Mouse (Mus musculus): ENCODE measurements around the gene Thra. TPM values are rescaled to one million over a fixed set of nuclear protein-coding genes. Genes with fewer than 3 reads are reported as not detected.
A peak's percentile ranks its signal among the peaks of the same experiment; 100 is the strongest.

Gene Thra
- polyA plus RNA-seq, 1 experiment from 2014 or later, result 9.8 TPM

GRCm38 (mm10) chr11:98783236-98783696 is 42.8 kb downstream of the Thra start:
- Histone ChIP-seq H3K27ac (peak overlapping the region; percentile 86), H3K36me3 (ENCODE audit: inconsistent target) (no peaks in the 10 kb centered on the region), H3K79me2 (ENCODE audit: inconsistent target) (no peaks in the 10 kb centered on the region), H3K4me3 (ENCODE audit: inconsistent target) (no peak overlapping the region)
- 0% methylated on average over 20 of the region's 20 CpGs for WGBS (ENCODE audit: missing documents)

- Histone ChIP-seq H3K79me2 (ENCODE audit: inconsistent target) (no peaks in the 10 kb centered on the region), H3K4me3 (ENCODE audit: inconsistent target) (no peak overlapping the region), H3K27ac (peak overlapping the region; percentile 46), H3K36me3 (ENCODE audit: inconsistent target) (no peaks in the 10 kb centered on the region)
- WGBS (ENCODE audit: missing documents), result 90% methylated on average over 4 of the region's 4 CpGs
Observed at GRCm38 (mm10) chr11:98784139-98784538, 43.7 kb downstream of the Thra start.

GRCm38 (mm10) chr11:98785214-98785613 is 44.8 kb downstream of the Thra start:
- H3K27ac ChIP-seq, result peak overlapping the region; percentile 61
- 76% methylated on average over 10 of the region's 10 CpGs for WGBS (ENCODE audit: missing documents)
- H3K79me2 ChIP-seq (ENCODE audit: inconsistent target), result no peaks in the 10 kb centered on the region
- no peaks in the 10 kb centered on the region for H3K36me3 ChIP-seq (ENCODE audit: inconsistent target)
- no peak overlapping the region for H3K4me3 ChIP-seq (ENCODE audit: inconsistent target)

GRCm38 (mm10) chr11:98785772-98786281 is 45.4 kb downstream of the Thra start:
- H3K4me3 ChIP-seq (ENCODE audit: inconsistent target), result no peak overlapping the region
- H3K36me3 ChIP-seq (ENCODE audit: inconsistent target), result no peaks in the 10 kb centered on the region
- H3K27ac ChIP-seq, result peak overlapping the region; percentile 61
- 4% methylated on average over 12 of the region's 12 CpGs for WGBS (ENCODE audit: missing documents)
- no peaks in the 10 kb centered on the region for H3K79me2 ChIP-seq (ENCODE audit: inconsistent target)

GRCm38 (mm10) chr11:98786359-98787214 is 46.1 kb downstream of the Thra start:
- peak overlapping the region; percentile 61 for H3K27ac ChIP-seq
- no peak overlapping the region for H3K4me3 ChIP-seq (ENCODE audit: inconsistent target)
- no peaks in the 10 kb centered on the region for H3K79me2 ChIP-seq (ENCODE audit: inconsistent target)
- WGBS (ENCODE audit: missing documents), result 3% methylated on average over 12 of the region's 15 CpGs
- H3K36me3 ChIP-seq (ENCODE audit: inconsistent target), result no peaks in the 10 kb centered on the region

GRCm38 (mm10) chr11:98787229-98787628 is 46.8 kb downstream of the Thra start:
- no peaks in the 10 kb centered on the region for H3K79me2 ChIP-seq (ENCODE audit: inconsistent target)
- no peaks in the 10 kb centered on the region for H3K36me3 ChIP-seq (ENCODE audit: inconsistent target)
- WGBS (ENCODE audit: missing documents), result 47% methylated on average over 6 of the region's 7 CpGs
- H3K4me3 ChIP-seq (ENCODE audit: inconsistent target), result no peak overlapping the region
- 0 out of 2 replicates have a peak overlapping the region, but pooled peaks have one; percentile 61 for H3K27ac ChIP-seq

- Histone ChIP-seq H3K36me3 (ENCODE audit: inconsistent target) (no peaks in the 10 kb centered on the region), H3K27ac (no peak overlapping the region), H3K4me3 (ENCODE audit: inconsistent target) (no peak overlapping the region), H3K79me2 (ENCODE audit: inconsistent target) (no peaks in the 10 kb centered on the region)
- whole genome bisulfite sequencing (ENCODE audit: missing documents), result 93% methylated on average over 1 of the region's 1 CpGs
Observed at GRCm38 (mm10) chr11:98787691-98788090, 47.3 kb downstream of the Thra start.

- WGBS (ENCODE audit: missing documents), result 94% methylated on average over 5 of the region's 5 CpGs
- no peaks in the 10 kb centered on the region for H3K36me3 ChIP-seq (ENCODE audit: inconsistent target)
- H3K79me2 ChIP-seq (ENCODE audit: inconsistent target), result no peaks in the 10 kb centered on the region
- H3K4me3 ChIP-seq (ENCODE audit: inconsistent target), result no peak overlapping the region
- peak overlapping the region; percentile 36 for H3K27ac ChIP-seq
Observed at GRCm38 (mm10) chr11:98788139-98788538, 47.7 kb downstream of the Thra start.

GRCm38 (mm10) chr11:98788550-98789218 is 48.2 kb downstream of the Thra start:
- 3% methylated on average over 14 of the region's 18 CpGs for WGBS (ENCODE audit: missing documents)
- no peaks in the 10 kb centered on the region for H3K36me3 ChIP-seq (ENCODE audit: inconsistent target)
- no peaks in the 10 kb centered on the region for H3K79me2 ChIP-seq (ENCODE audit: inconsistent target)
- peak overlapping the region; percentile 49 for H3K27ac ChIP-seq
- peak overlapping the region; percentile 56 for H3K4me3 ChIP-seq (ENCODE audit: inconsistent target)

GRCm38 (mm10) chr11:98789219-98789807 is 48.9 kb downstream of the Thra start:
- Histone ChIP-seq H3K27ac (peak overlapping the region; percentile 49), H3K79me2 (ENCODE audit: inconsistent target) (no peaks in the 10 kb centered on the region), H3K36me3 (ENCODE audit: inconsistent target) (no peaks in the 10 kb centered on the region), H3K4me3 (ENCODE audit: inconsistent target) (peak overlapping the region; percentile 56)
- 3% methylated on average over 24 of the region's 25 CpGs for WGBS (ENCODE audit: missing documents)

GRCm38 (mm10) chr11:98789824-98790223 is 49.4 kb downstream of the Thra start:
- 22% methylated on average over 5 of the region's 5 CpGs for WGBS (ENCODE audit: missing documents)
- H3K27ac ChIP-seq, result peak overlapping the region; percentile 49; the same call in 1 of the 2 replicates
- no peaks in the 10 kb centered on the region for H3K79me2 ChIP-seq (ENCODE audit: inconsistent target)
- peak overlapping the region; percentile 56 for H3K4me3 ChIP-seq (ENCODE audit: inconsistent target)
- no peaks in the 10 kb centered on the region for H3K36me3 ChIP-seq (ENCODE audit: inconsistent target)

GRCm38 (mm10) chr11:98790631-98791205 is 50.3 kb downstream of the Thra start:
- Histone ChIP-seq H3K79me2 (ENCODE audit: inconsistent target) (no peaks in the 10 kb centered on the region), H3K4me3 (ENCODE audit: inconsistent target) (no peak overlapping the region), H3K36me3 (ENCODE audit: inconsistent target) (no peaks in the 10 kb centered on the region), H3K27ac (no peak overlapping the region)
- WGBS (ENCODE audit: missing documents), result 92% methylated on average over 5 of the region's 5 CpGs

- H3K27ac ChIP-seq, result no peak overlapping the region
- H3K79me2 ChIP-seq (ENCODE audit: inconsistent target), result peaks cover 4% of the 10 kb centered on the region
- no peaks in the 10 kb centered on the region for H3K36me3 ChIP-seq (ENCODE audit: inconsistent target)
- WGBS (ENCODE audit: missing documents), result 94% methylated on average over 1 of the region's 1 CpGs
- no peak overlapping the region for H3K4me3 ChIP-seq (ENCODE audit: inconsistent target)
Observed at GRCm38 (mm10) chr11:98791448-98791847, 51.0 kb downstream of the Thra start.

GRCm38 (mm10) chr11:98792081-98792480 is 51.6 kb downstream of the Thra start:
- H3K27ac ChIP-seq, result no peak overlapping the region
- 79% methylated on average over 4 of the region's 4 CpGs for WGBS (ENCODE audit: missing documents)

More at GRCm38 (mm10) chr11:98792081-98792480, 51.6 kb downstream of the Thra start:
- H3K79me2 ChIP-seq (ENCODE audit: inconsistent target), result peaks cover 10% of the 10 kb centered on the region
- H3K36me3 ChIP-seq (ENCODE audit: inconsistent target), result no peaks in the 10 kb centered on the region
- no peak overlapping the region for H3K4me3 ChIP-seq (ENCODE audit: inconsistent target)
